Mouse (Mus musculus) heart, embryonic 13.5 days (tissue): ENCODE measurements at regions not wholly inside any gene's neighbourhood (a gene's known extent, or its start where the extent isn't known, plus 50 kb on each side); places are given as distances from the start of the nearest gene placed in this dataset.

Source experiments
- ATAC-seq: fragments of 200-750 bp; cut with Nextera tagmentation; 2 replicates; pipeline ENCODE4 v1.8.0; 2017; ENCODE audit warnings: moderate TSS enrichment; ENCODE audit not compliant: insufficient number of reproducible peaks, low FRiP score, low TSS enrichment; ENCODE audit errors: extremely low read depth
- H3K27ac ChIP-seq: fragments of 300-500 bp; sonication (generic); replicated peaks from 2 replicates; pipeline ENCODE4 v1.5.1; 2015; ENCODE audit warnings: moderate library complexity, mild to moderate bottlenecking, inconsistent platforms
- H3K27me3 ChIP-seq: fragments of 300-500 bp; sonication (generic); replicated peaks from 2 replicates; pipeline ENCODE4 v1.6.1; 2015; ENCODE audit warnings: mild to moderate bottlenecking, inconsistent platforms
- H3K36me3 ChIP-seq: fragments of 300-500 bp; sonication (generic); 2 replicates; pipeline ENCODE4 v1.6.1; 2015; ENCODE audit warnings: mild to moderate bottlenecking, inconsistent platforms
- H3K4me1 ChIP-seq: fragments of 300-500 bp; sonication (generic); 2 replicates; pipeline ENCODE4 v1.6.1; 2015; ENCODE audit warnings: inconsistent platforms
- H3K4me2 ChIP-seq: fragments of 300-500 bp; sonication (generic); 2 replicates; pipeline ENCODE4 v1.6.1; 2015; ENCODE audit warnings: inconsistent platforms, mild to moderate bottlenecking, moderate library complexity
- H3K4me3 ChIP-seq: fragments of 300-500 bp; sonication (generic); 2 replicates; pipeline ENCODE4 v1.5.1; 2015; ENCODE audit warnings: moderate library complexity, mild to moderate bottlenecking, inconsistent platforms
- H3K9ac ChIP-seq: fragments of 300-500 bp; sonication (generic); 2 replicates; pipeline ENCODE4 v1.6.1; 2015; ENCODE audit warnings: inconsistent platforms, mild to moderate bottlenecking, moderate library complexity
- H3K9me3 ChIP-seq: fragments of 300-500 bp; sonication (generic); 2 replicates; pipeline ENCODE4 v1.6.1; 2016; ENCODE audit warnings: inconsistent platforms
- WGBS: fragments of 180-500 bp; shearing (Covaris S2); methylation state at CpG from one replicate; pipeline ENCODE4 v1.1.7; 2015; ENCODE audit warnings: mixed read lengths; 5-methylcytosine and 5-hydroxymethylcytosine counted together

GRCm38 (mm10) chr4:47534959-47535358 is 60.5 kb downstream of the Sec61b start:
- no peak overlapping the region for H3K9ac ChIP-seq
- H3K4me1 ChIP-seq = no peaks in the 10 kb centered on the region
- H3K36me3 ChIP-seq = no peaks in the 10 kb centered on the region
- no peaks in the 10 kb centered on the region for H3K27me3 ChIP-seq
- ATAC-seq = no peak
- H3K9me3 ChIP-seq = no peaks in the 10 kb centered on the region
- no peak overlapping the region for H3K27ac ChIP-seq
- no peak overlapping the region for H3K4me2 ChIP-seq
- no peak overlapping the region for H3K4me3 ChIP-seq
- WGBS = 85% methylated on average over 11 of the region's 11 CpGs

GRCm38 (mm10) chr4:47567694-47568093 is 93.2 kb downstream of the Sec61b start:
- Histone ChIP-seq H3K27me3 (no peaks in the 10 kb centered on the region), H3K4me2 (no peak overlapping the region), H3K4me1 (no peaks in the 10 kb centered on the region), H3K9ac (no peak overlapping the region), H3K4me3 (no peak overlapping the region), H3K27ac (no peak overlapping the region), H3K9me3 (no peaks in the 10 kb centered on the region), H3K36me3 (no peaks in the 10 kb centered on the region)
- no peak for ATAC-seq
- 75% methylated on average over 3 of the region's 3 CpGs for WGBS

GRCm38 (mm10) chr4:47570846-47571245 is 96.4 kb downstream of the Sec61b start:
- H3K4me1 ChIP-seq = no peaks in the 10 kb centered on the region
- H3K27ac ChIP-seq = no peak overlapping the region
- H3K36me3 ChIP-seq = no peaks in the 10 kb centered on the region
- H3K9ac ChIP-seq = no peak overlapping the region
- H3K9me3 ChIP-seq = no peaks in the 10 kb centered on the region
- no peak overlapping the region for H3K4me2 ChIP-seq
- H3K4me3 ChIP-seq = no peak overlapping the region
- ATAC-seq = no peak
- H3K27me3 ChIP-seq = no peaks in the 10 kb centered on the region
- 67% methylated on average over 5 of the region's 5 CpGs for WGBS

DNA sequence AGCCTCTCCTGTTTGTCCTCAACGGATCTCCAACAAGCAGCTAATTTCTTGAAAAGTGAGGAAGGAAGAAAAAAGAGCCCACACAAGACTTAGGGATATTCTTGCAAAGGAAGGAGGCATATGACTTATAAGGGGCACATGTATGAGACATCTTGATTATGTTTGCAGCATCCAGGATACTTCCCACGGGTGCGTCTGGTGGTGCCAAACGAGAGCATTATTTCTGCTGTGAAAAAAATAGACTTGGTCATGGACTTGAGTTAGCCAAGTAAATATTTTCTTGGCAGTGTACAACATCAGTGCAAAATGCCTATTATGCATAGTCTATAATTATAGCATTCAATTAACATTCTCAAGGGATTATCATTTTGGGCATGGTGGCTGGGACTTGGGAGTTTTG is 101.6 kb downstream of the Sec61b start:
- Histone ChIP-seq H3K9ac (no peak overlapping the region), H3K4me1 (no peaks in the 10 kb centered on the region), H3K4me3 (no peak overlapping the region), H3K27me3 (no peaks in the 10 kb centered on the region), H3K27ac (no peak overlapping the region), H3K9me3 (no peaks in the 10 kb centered on the region), H3K4me2 (no peak overlapping the region), H3K36me3 (no peaks in the 10 kb centered on the region)
- 83% methylated on average over 4 of the region's 4 CpGs for WGBS
- no peak for ATAC-seq

GRCm38 (mm10) chr4:47577490-47577889 is 103.0 kb downstream of the Sec61b start:
- Histone ChIP-seq H3K27me3 (no peaks in the 10 kb centered on the region), H3K27ac (no peak overlapping the region), H3K9me3 (no peaks in the 10 kb centered on the region), H3K36me3 (no peaks in the 10 kb centered on the region), H3K4me2 (no peak overlapping the region), H3K4me1 (no peaks in the 10 kb centered on the region), H3K4me3 (no peak overlapping the region), H3K9ac (no peak overlapping the region)
- ATAC-seq = no peak
- 77% methylated on average over 3 of the region's 3 CpGs for WGBS

- 50% methylated on average over 10 of the region's 10 CpGs for WGBS
Observed at GRCm38 (mm10) chr4:47578637-47579036, 104.2 kb downstream of the Sec61b start.

DNA sequence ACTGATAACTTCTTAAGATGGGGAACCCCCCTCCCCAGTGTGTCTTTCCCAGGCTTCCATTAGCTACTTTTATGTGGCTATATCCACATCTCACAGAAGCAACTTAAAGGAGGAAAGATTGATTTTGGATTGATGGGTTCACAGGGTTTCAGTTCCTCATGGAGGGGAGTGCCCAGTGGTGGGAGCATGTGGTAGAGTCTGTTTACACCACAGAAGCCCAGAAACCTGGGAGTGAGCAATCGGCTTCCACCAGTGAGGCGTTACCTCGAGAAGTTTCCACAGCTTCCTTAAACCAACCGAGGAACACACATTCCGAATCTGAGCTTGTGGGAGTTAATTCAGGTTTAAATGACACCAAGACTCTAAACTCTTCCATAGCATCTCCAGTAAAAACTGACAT is 106.1 kb downstream of the Sec61b start:
- 88% methylated on average over 5 of the region's 5 CpGs for WGBS
- H3K4me1 ChIP-seq = no peaks in the 10 kb centered on the region
- no peak overlapping the region for H3K9ac ChIP-seq
- no peaks in the 10 kb centered on the region for H3K9me3 ChIP-seq
- no peaks in the 10 kb centered on the region for H3K27me3 ChIP-seq
- no peak overlapping the region for H3K4me3 ChIP-seq
- no peaks in the 10 kb centered on the region for H3K36me3 ChIP-seq
- no peak overlapping the region for H3K4me2 ChIP-seq
- ATAC-seq = no peak
- H3K27ac ChIP-seq = no peak overlapping the region

More at GRCm38 (mm10) chr4:47578637-47579036, 104.2 kb downstream of the Sec61b start:
- Histone ChIP-seq H3K9me3 (no peaks in the 10 kb centered on the region), H3K4me1 (no peaks in the 10 kb centered on the region), H3K9ac (no peak overlapping the region), H3K4me2 (no peak overlapping the region), H3K27ac (no peak overlapping the region), H3K36me3 (no peaks in the 10 kb centered on the region), H3K27me3 (no peaks in the 10 kb centered on the region), H3K4me3 (no peak overlapping the region)
- no peak for ATAC-seq

DNA sequence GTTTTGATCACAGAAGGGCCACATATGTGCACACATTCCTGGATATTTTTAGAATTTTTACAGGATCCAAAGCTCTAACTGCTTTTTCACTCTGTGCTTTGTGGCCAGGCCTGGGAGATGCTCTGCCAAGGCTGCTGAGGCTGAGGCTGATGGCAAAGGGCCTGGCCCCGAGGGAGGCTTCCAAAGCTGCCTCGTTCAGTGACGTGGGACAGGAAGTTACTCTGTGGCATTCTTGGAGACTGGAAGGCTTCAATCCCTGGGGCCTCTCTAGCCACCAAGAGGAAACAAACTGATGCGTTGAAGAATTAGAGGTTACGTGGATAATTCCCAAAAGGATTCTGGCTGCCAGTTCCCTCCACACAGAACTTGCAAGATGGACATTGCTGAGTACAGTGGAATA is 112.8 kb downstream of the Sec61b start:
- Histone ChIP-seq H3K27me3 (no peaks in the 10 kb centered on the region), H3K27ac (no peak overlapping the region), H3K4me2 (no peak overlapping the region), H3K9me3 (no peaks in the 10 kb centered on the region), H3K4me1 (0 out of 2 replicates have a peak, but pooled peaks cover 3% of the 10 kb centered on the region), H3K9ac (no peak overlapping the region), H3K4me3 (no peak overlapping the region), H3K36me3 (no peaks in the 10 kb centered on the region)
- WGBS = 44% methylated on average over 5 of the region's 5 CpGs
- no peak for ATAC-seq

- 80% methylated on average over 11 of the region's 11 CpGs for WGBS
- H3K4me1 ChIP-seq = peaks cover 19% of the 10 kb centered on the region
- no peak for ATAC-seq
- peaks cover 6% of the 10 kb centered on the region; the same call in 1 of the 2 replicates for H3K27me3 ChIP-seq
- H3K4me2 ChIP-seq = no peak overlapping the region
- H3K4me3 ChIP-seq = no peak overlapping the region
- no peaks in the 10 kb centered on the region for H3K9me3 ChIP-seq
- H3K36me3 ChIP-seq = no peaks in the 10 kb centered on the region
- H3K9ac ChIP-seq = no peak overlapping the region
- no peak overlapping the region for H3K27ac ChIP-seq
Observed at GRCm38 (mm10) chr4:47592271-47592986, 118.0 kb downstream of the Sec61b start.

DNA sequence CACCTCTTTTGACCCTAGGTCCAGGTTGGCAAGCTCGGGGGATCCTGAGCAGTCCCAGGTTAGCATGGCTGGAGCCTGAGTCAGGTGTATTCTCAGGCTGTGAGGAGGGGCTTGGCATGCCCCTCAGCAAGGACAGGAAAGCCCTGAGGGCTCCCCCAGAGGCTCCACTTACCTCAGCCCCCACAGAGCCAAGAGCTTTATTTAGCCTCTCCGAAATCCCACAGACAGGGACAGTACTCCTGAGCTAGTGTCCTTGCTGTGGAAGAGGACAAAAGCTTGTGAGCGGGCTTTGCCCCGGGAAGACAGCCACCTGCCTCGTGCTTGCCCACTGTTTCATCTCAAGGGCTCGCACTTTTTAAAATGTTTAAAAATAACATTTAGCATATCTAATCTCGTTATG is 118.7 kb downstream of the Sec61b start:
- H3K27me3 ChIP-seq = peaks cover 6% of the 10 kb centered on the region; the same call in 1 of the 2 replicates
- H3K9me3 ChIP-seq = no peaks in the 10 kb centered on the region
- H3K4me1 ChIP-seq = peaks cover 19% of the 10 kb centered on the region
- H3K9ac ChIP-seq = no peak overlapping the region
- H3K27ac ChIP-seq = no peak overlapping the region
- no peak overlapping the region for H3K4me3 ChIP-seq
- ATAC-seq = no peak
- H3K4me2 ChIP-seq = no peak overlapping the region
- 46% methylated on average over 7 of the region's 7 CpGs for WGBS
- H3K36me3 ChIP-seq = no peaks in the 10 kb centered on the region

DNA sequence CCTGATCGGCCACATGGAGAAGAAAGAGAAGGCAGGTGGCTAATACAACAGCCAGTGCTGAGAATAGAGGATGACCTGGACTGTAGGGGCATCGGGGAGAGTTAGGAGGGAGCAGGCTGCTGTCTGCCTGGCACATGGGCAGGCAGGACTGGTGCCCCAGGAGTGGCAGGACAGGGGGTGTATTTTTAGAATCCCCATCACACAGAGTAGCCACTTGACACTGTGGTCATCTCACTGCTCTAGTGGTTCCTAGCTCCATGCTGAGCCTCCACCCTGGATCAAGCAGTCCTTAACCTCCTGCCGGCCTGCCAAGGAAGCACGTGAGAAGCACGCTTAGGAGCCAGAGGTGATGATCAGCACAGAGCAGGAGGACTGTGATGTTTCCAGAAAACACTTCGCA is 119.7 kb downstream of the Sec61b start:
- Histone ChIP-seq H3K27me3 (peaks cover 10% of the 10 kb centered on the region; the same call in 1 of the 2 replicates), H3K4me1 (peaks cover 19% of the 10 kb centered on the region), H3K9me3 (no peaks in the 10 kb centered on the region), H3K36me3 (no peaks in the 10 kb centered on the region), H3K4me2 (no peak overlapping the region), H3K9ac (no peak overlapping the region), H3K4me3 (no peak overlapping the region), H3K27ac (no peak overlapping the region)
- 52% methylated on average over 6 of the region's 6 CpGs for WGBS
- no peak for ATAC-seq

GRCm38 (mm10) chr4:47595841-47596240 is 121.4 kb downstream of the Sec61b start:
- Histone ChIP-seq H3K4me1 (peaks cover 19% of the 10 kb centered on the region), H3K9me3 (no peaks in the 10 kb centered on the region), H3K4me2 (no peak overlapping the region), H3K36me3 (no peaks in the 10 kb centered on the region), H3K27me3 (peaks cover 10% of the 10 kb centered on the region; the same call in 1 of the 2 replicates), H3K4me3 (no peak overlapping the region), H3K27ac (no peak overlapping the region), H3K9ac (no peak overlapping the region)
- ATAC-seq = no peak
- WGBS = 70% methylated on average over 10 of the region's 10 CpGs
